Mouse (Mus musculus) c-Kit-positive CD71-negative TER-119-negative erythroid progenitor cells, embryonic 14.5 days (primary cell): ENCODE measurements around the gene 6430628N08Rik.

ENCODE experiments used
- DNase-seq: peaks from one replicate; pipeline ENCODE4 v3.0.0-alpha.2; 2013; ENCODE audit warnings: low read depth

6430628N08Rik gene

DNA sequence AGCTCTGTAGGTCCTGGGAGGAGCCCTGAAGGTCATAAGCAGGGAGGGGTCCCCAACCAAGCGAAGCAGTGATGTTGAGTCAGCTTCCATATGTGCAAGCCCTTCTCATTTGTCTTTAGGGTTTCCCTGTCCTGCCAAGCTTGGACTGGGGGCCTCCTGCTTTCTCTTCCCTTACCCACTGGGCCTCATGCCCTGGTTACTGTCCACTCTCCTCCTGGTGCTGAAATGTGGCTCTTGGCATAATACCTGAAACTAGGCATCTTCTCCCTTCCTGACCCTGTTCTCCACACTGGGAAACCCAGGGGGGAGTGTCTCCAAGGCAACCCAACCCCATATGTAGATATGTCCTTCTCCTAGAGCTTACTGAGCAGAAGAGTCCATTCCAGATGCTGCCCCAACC, 3.6 kb upstream of the 6430628N08Rik start:
- DNase-seq, result no peak

DNA sequence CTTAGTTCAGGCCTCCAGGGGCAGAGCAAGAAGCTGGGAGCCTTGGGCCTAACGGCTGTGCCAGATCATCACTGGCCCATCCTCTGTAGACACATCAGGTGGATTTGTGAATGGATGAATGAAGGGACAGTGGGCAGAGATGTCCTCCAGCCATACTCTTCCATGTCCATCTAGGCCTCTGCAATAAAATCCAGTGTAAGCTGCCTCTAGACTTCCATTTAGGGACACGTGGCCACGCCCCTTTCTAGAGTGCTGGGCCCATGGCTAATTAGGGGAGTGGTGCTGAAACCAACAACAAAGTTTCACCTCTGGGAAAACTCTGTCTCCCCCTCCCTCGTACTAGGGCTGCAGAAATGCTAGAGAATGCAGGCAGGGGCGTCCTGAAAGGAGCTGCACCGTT, 399 bp upstream of the 6430628N08Rik start:
- no peak for DNase-seq

DNA sequence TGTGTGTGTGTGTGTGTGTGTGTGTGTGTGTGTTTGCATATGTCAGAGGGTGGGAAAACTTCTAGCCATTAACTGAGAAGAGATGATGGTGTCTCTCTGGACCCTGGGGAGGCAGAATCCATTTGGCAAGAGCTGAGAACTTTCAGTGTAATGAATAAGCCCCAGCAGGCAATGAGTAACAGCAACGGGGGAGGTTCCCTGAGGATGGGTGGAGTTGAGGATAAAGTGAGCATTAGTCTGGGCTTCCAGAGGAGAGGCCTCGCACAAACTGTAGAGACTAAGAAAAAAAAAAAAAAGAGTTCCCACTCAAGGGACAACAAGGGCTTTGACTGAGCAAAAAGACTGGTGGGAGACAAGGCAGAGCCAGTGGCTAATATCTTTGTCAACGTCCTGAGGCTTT, 3.8 kb downstream of the 6430628N08Rik start:
- DNase-seq, result no peak

- no peak for DNase-seq
These were observed 7.6 kb downstream of the 6430628N08Rik start for GRCm38 (mm10) chr4:115897901-115898631.

DNA sequence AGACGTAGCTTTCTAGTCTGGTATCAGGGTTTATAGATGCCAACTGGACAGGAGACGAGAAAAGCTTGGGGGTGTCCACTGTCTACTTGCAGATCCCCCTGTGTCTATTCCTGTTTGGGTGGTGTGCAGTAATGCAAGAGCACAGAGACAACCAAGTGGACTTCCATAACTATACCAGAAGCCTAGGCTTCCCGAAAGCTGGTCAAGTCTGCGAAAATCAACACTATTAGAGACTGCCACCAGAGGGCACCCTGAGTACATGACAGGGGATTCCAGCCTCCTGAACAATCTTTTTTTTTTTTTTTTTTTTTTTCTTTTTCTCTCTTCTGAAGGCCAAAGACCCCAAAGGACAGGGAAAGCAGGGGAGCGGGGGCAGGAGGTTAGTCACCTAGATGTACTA, 12.4 kb downstream of the 6430628N08Rik start:
- peak; percentile 62 for DNase-seq

DNA sequence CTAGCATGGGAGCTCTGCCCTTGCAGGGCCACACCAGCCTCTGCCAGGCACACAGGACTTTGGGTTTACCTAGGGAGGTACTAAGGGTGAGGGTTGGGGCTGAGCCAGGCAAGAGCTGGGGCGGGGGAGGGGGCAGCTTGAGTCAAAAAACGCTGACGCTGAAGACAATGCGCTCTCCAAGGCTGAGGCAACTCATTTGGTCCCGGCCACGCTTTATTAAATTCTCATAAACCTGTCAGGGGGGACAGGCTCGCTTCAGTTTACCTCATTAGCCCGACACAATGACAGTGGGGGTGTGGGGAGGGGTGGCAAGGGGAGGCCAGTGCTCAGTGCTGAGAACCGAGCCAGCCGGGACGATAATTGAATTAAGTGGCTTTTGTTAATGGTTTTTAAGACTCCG, 13.9 kb downstream of the 6430628N08Rik start:
- no peak for DNase-seq

- DNase-seq, result no peak
These were observed 15.2 kb downstream of the 6430628N08Rik start for GRCm38 (mm10) chr4:115905701-115906100.

- no peak for DNase-seq
These were observed 16.3 kb downstream of the 6430628N08Rik start for GRCm38 (mm10) chr4:115906791-115907190.

DNA sequence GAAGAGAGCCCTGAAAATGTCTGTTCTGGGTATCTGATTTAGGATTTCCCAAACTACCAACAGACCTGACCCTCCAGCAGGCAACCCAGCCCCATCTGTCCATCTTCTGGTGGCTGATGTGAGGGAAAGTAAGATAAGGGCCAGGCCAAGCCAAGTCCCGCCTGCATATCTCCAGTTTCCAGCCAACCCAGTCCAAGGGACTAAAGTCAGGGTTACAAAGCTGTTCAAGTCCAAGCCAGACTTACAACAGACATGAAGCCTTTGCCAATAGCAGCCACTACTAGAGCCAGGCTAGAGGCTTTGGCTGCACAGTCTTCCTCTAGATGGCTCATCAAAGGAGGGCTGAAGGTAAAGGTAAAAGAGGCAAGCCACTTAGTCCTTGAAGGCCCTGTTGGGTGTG, 17.5 kb downstream of the 6430628N08Rik start:
- DNase-seq, result no peak

GRCm38 (mm10) chr4:115908641-115909040, 18.2 kb downstream of the 6430628N08Rik start:
- DNase-seq, result no peak

DNA sequence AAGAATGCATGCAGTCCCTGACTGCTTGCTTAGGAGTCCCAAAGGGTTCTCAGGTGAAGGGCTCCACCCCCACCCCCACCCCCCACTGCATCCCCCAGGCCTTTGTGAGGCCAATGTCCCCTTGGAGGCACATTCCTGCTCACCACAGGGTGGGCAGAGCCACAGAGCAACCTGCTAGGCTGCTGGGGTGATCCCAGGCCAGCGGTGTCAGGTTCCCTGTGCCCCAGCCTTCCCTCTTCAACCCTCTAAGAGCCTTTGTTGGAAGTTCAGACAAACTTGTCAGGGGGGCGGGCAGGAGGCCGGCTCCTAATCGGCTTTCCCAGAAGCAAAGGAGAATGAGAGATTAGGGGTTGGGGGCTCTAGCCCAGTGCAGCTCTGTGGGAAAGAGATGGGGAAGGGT, 21.1 kb downstream of the 6430628N08Rik start:
- no peak for DNase-seq

GRCm38 (mm10) chr4:115919911-115920310, 29.4 kb downstream of the 6430628N08Rik start:
- DNase-seq, result no peak

- DNase-seq, result no peak
These were observed 32.2 kb downstream of the 6430628N08Rik start for GRCm38 (mm10) chr4:115922688-115923087.

GRCm38 (mm10) chr4:115923262-115923880, 32.9 kb downstream of the 6430628N08Rik start:
- no peak for DNase-seq

GRCm38 (mm10) chr4:115927637-115928036, 37.2 kb downstream of the 6430628N08Rik start:
- no peak for DNase-seq

- no peak for DNase-seq
These were observed 41.2 kb downstream of the 6430628N08Rik start for GRCm38 (mm10) chr4:115931556-115932088.

- DNase-seq, result no peak
These were observed 45.5 kb downstream of the 6430628N08Rik start for GRCm38 (mm10) chr4:115935835-115936581.

DNA sequence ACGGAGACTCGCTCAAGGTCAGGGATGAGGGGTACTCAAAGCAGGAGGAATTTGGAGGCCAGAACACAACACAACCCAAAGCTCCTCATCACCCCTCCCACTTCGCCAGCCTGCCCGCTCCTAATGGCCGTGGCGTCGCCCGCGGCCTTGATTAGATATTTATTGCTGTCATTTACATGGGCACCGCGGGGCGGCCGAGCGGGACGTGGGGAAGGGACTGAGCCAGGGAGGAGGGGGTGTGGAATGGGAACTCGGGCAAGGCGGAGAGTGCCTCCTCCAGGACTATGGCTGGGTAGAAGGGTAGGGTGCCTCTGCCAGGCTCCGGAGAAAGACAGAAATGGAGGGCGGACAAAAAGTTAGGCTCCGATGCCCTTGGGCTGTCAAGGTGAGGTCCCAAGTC, 46.2 kb downstream of the 6430628N08Rik start:
- no peak for DNase-seq

DNA sequence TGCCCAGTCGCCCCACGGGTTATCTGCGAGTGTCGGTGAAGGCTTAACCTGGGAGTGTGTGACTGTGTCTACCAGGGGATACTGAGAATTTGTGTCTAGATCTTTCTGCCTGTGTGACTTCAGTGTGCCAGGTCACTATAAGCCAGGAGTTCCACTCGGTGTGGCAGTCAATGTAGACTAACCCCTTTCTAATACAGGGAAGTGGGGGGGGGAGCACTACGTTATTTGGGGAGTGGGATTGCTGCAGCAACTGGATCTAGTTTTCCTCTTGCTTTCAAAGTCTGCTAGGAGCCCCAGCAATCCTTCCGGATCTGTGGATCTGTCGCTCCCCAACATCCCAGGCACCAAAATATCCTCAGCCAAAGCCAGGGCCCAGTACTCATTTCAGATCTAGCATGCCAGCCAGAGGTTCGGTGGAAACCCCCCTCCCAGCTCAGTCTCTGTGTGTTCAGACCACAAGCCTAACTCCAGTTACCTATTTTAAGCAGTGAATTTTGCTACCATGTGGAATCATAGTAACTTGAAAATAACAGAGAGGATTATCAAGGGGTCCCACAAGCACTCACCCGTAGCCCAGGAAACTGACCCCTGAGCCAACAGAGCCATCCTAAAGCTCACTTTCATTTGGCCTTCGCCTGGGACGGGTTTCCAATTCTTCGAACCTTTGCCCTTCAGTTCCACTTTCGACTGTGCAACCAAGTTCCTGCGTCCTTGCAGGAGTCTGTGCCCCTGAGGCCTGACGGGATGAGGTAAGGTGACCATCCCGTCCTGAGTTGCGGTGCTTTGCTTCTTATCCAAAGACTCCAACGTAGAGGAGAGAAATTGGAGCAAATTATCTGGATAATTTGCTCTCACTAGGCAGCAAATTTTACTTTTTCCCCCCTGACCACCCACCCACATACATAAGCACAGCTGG, 46.9 kb downstream of the 6430628N08Rik start:
- no peak for DNase-seq

GRCm38 (mm10) chr4:115938276-115939160, 48.1 kb downstream of the 6430628N08Rik start:
- no peak for DNase-seq
